Mouse (Mus musculus): ENCODE measurements around the gene Rnf152. TPM values are rescaled to one million over a fixed set of nuclear protein-coding genes. Genes with fewer than 3 reads are reported as not detected.

Gene Rnf152
- polyA plus RNA-seq, 1 experiment from 2014 or later = not detected

DNA sequence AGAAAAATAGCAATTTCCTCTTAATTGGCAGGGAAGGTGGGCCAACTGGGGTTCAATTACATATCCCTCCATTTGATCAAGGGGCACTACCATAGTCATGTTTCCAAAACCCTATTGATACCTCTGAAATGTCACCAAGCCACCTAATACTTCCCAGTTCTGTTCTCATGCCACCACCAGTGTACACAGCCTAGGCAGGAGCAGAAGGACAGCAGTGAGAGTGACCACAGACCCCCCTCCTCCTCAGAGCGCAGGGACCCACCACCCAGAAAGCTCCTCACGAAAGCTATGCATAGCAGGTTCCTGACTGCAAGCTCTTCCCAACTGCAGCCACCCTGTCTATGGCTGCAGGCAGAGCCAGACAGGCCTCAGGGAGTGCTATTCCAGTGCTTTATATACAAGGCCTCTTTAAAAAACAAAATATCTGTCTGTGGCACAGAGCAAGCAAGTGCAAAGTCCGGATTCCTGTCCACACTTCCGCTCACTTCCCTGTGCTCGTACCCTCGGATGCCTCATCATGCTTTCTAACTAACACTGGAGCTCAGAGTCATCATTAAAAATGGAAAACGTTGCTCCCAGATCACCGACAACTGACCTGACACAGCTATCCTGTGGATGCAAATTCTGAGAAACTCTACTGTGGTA lies 24.3 kb downstream of the Rnf152 start:
- no peaks in the 10 kb centered on the region for H3K79me2 ChIP-seq (ENCODE audit: inconsistent target)
- 90% methylated on average over 6 of the region's 8 CpGs for WGBS (ENCODE audit: missing documents)
- no peaks in the 10 kb centered on the region for H3K36me3 ChIP-seq (ENCODE audit: inconsistent target)
- no peak overlapping the region for H3K27ac ChIP-seq
- no peak overlapping the region for H3K4me3 ChIP-seq (ENCODE audit: inconsistent target)

DNA sequence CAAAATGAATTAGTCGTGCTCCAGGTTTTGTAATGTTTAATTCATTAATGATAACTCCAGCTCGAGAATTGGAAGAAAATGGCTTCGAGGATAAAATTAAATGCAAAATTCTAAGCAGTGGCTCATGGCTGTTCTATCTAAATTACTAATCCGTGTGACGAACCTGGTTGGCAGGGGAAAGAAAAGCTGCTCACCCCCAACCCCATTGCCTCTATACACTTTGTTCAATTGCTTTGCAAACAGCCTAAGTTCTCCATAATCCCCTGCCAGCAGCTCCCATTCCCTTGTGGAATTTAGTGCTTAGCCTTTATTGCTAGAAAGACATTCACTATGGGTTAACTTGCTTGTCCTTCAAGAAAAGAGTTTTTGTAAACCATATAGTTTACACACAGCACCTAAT lies 24.9 kb downstream of the Rnf152 start:
- Histone ChIP-seq H3K27ac (no peak overlapping the region), H3K4me3 (ENCODE audit: inconsistent target) (no peak overlapping the region), H3K79me2 (ENCODE audit: inconsistent target) (no peaks in the 10 kb centered on the region), H3K36me3 (ENCODE audit: inconsistent target) (no peaks in the 10 kb centered on the region)
- 75% methylated on average over 5 of the region's 5 CpGs for WGBS (ENCODE audit: missing documents)

DNA sequence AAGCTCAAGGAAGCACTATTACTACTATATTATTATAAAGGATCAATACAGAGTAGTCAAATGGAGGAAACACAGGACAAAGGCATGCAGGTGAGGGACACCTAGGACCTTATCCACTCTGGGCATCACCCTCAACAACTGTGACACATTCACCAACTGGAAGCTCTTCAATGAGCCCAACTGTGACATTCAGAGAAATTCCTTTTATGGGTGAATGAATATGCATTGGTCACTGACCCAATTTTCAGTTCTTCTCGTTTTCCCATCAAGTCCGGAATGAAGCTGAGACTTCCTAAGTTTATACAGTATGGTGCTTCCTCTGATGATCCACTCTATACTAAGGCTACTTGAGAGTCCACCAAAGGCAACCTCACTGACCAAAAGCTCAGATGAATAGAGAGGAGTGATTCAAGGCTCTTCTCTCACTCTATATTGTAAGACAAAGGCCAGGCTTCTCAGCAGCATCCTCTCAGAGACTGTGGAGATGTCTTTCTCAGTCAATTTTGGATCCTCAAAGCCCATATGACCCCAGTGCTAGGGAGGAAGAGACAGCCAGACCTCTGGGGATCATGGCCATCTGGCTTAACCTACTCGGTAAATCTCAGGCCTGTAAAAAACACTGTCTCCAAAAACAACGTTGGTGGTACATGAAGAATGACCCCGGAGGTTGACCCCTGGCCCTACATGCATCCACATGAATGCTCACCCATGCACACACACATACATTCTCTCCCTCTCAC lies 25.8 kb downstream of the Rnf152 start:
- no peak overlapping the region for H3K27ac ChIP-seq
- WGBS (ENCODE audit: missing documents) = 86% methylated on average over 5 of the region's 5 CpGs

DNA sequence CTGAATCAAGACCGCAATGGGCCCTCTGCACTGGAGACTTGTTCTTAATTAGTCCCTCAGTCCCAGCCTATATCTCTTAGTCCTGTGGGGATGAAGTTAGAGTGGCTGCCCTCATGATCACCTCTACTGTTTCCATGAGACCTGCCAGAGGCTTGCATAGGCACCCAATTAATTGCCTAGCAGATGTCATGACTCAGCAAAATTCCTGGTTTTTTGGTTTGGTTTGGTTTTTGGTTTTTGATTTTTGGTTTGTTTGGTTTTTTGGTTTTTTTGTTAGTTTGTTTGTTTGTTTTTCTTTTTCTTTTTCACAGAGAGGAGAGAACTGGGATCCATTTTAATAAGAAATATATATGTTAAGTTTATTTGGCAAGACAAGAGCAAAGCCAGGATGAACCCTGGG lies 28.7 kb downstream of the Rnf152 start:
- Histone ChIP-seq H3K36me3 (ENCODE audit: inconsistent target) (no peaks in the 10 kb centered on the region), H3K4me3 (ENCODE audit: inconsistent target) (no peak overlapping the region), H3K79me2 (ENCODE audit: inconsistent target) (no peaks in the 10 kb centered on the region), H3K27ac (no peak overlapping the region)
- WGBS (ENCODE audit: missing documents) = 92% methylated on average over 1 of the region's 1 CpGs

More for the DNA sequence above, 25.8 kb downstream of the Rnf152 start:
- Histone ChIP-seq H3K4me3 (ENCODE audit: inconsistent target) (no peak overlapping the region), H3K79me2 (ENCODE audit: inconsistent target) (no peaks in the 10 kb centered on the region), H3K36me3 (ENCODE audit: inconsistent target) (no peaks in the 10 kb centered on the region)

DNA sequence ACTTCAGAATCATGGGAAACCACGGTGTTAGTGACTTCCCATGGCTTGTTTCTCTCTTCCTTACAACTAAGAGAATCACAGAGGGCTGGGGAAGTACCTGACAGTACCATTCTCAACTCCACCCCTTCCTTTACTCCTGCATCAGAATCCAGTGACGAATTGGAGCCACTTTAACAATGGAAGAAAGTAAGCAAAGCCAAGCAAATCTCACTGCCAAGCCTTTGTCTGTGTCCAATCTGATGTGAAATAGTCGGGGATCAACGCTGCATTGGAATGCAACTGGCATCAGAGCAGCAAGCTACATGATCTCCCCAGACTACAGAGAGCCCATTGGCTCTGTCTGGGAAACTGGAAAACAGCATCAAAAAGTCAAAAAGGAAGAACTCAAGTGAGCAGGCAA lies 31.9 kb downstream of the Rnf152 start:
- Histone ChIP-seq H3K4me3 (ENCODE audit: inconsistent target) (no peak overlapping the region), H3K79me2 (ENCODE audit: inconsistent target) (no peaks in the 10 kb centered on the region), H3K27ac (no peak overlapping the region), H3K36me3 (ENCODE audit: inconsistent target) (no peaks in the 10 kb centered on the region)
- WGBS (ENCODE audit: missing documents) = 70% methylated on average over 4 of the region's 4 CpGs

DNA sequence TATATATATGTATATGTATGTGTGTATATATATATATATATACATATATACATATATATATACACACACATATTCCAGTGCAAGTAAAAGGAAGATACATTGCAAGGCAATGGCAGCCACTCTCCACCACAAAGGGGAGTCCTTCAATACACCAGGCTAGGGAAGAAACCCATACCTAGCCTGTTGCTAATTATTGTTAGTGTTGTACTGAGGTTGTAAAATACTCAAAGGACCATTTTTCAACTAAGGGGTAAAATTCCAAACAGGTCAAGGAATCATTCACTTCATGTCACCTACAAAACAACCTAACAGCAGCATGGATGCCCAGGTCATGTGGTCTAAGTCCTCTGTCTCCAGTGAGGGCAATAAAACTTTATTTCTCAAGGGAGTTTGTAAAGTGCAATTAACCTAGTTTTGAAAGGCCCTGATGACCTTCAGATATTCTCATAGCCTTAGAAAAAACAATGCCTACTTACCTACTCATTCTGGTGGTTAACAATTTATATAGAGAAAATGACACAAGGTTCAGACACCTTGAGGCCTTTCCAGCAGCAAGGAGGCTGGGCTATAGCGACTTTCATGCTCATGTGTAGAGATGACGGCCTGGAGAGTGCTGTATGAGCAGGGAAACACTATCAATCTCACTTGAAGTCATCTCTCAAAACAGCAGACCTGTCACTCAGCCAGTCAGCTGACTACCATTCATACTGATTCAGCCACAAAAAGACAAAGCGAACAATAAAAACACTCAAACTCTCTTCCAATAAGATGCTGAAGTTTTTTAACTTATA lies 42.3 kb downstream of the Rnf152 start:
- 86% methylated on average over 3 of the region's 3 CpGs for WGBS (ENCODE audit: missing documents)
- H3K27ac ChIP-seq = no peak overlapping the region
- no peaks in the 10 kb centered on the region for H3K36me3 ChIP-seq (ENCODE audit: inconsistent target)
- H3K4me3 ChIP-seq (ENCODE audit: inconsistent target) = no peak overlapping the region
- H3K79me2 ChIP-seq (ENCODE audit: inconsistent target) = no peaks in the 10 kb centered on the region

DNA sequence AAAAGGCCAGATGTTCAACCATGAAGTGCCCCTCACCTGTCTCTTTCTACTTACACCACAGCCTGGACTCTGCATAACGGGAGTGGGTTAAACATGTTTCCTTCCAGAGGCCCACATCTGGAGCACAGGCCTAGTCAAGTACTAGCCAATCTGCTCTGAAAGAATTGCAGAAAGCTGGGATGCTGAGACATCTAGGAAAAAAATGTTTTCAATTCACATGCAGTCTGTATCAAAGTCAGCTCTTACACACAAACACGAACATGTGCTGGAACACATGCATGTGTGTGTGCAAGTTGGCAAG lies 44.0 kb downstream of the Rnf152 start:
- Histone ChIP-seq H3K27ac (no peak overlapping the region), H3K79me2 (ENCODE audit: inconsistent target) (no peaks in the 10 kb centered on the region), H3K36me3 (ENCODE audit: inconsistent target) (no peaks in the 10 kb centered on the region), H3K4me3 (ENCODE audit: inconsistent target) (no peak overlapping the region)
- 74% methylated on average over 2 of the region's 2 CpGs for WGBS (ENCODE audit: missing documents)

DNA sequence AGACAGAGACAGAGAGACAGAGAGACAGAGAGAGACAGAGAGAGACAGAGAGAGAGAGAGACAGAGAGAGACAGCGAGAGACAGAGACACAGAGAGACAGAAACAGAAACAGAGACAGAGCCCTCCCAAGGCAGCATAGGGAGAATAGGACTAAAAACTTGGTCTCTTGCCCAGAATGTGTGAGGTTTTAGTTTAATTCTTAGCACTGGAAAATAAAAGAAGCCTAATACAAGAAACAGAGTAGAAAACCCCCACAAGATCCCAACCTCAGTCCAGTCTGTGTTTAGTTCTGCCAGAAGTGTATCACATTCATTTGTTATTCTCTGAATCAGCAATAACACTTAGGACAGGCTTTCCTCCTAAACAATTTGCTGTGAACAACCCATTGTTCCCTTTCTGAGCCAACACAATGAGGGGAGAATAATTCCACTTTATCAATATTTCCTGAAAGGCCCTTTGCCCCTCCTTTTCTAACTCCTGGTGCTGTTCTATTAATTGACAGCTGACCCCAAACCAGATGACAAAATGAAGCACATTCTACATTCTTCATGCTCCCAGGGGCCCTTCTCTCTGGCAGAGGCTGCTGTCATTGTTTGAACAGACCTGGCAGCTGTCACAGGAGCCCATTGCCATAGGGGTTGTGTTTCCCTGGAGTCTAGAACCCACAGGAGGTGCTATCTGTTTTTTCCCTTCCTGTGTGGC lies 44.5 kb downstream of the Rnf152 start:
- WGBS (ENCODE audit: missing documents) = 100% methylated on average over 1 of the region's 1 CpGs
- Histone ChIP-seq H3K4me3 (ENCODE audit: inconsistent target) (no peak overlapping the region), H3K27ac (no peak overlapping the region), H3K79me2 (ENCODE audit: inconsistent target) (no peaks in the 10 kb centered on the region), H3K36me3 (ENCODE audit: inconsistent target) (no peaks in the 10 kb centered on the region)

DNA sequence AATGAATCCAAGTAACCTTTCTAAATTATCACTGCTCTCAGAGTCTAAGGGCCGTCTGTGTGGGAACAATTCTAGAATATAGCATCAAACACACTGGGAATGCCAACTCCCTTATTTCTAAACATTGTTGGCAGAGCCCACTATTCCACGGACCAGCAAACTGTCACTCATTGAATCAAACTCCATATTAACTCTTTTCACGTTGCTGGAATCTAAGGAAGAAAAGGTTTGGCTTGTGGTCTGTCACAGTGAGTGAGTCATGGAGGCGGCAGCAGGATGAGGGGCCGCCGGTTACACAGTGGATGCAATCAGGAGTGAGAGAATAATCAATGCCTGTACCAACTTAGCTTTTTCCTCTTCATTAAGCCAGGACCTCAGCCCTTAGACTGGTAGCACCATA lies 54.3 kb downstream of the Rnf152 start:
- Histone ChIP-seq H3K79me2 (ENCODE audit: inconsistent target) (no peaks in the 10 kb centered on the region), H3K36me3 (ENCODE audit: inconsistent target) (no peaks in the 10 kb centered on the region), H3K27ac (no peak overlapping the region), H3K4me3 (ENCODE audit: inconsistent target) (no peak overlapping the region)
- WGBS (ENCODE audit: missing documents) = 68% methylated on average over 6 of the region's 6 CpGs

DNA sequence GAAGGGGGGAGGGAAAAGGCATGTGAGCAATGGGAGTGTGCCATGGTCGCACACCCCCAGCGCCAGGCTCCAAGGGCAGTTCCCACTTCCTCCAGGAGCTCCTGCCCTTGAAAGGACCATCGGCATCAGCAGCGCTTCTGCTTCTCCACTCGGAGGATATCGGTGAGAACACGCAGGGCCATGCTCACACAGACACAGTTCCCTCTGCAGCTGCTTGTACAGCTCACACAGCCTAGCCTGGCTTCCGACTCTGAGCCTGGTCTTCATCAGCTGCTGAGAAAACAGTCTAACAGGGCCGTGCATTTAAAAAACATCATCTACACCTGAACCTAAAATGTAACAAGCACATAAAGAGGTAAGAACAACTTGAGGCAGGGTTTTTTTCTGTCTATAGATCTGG lies 54.7 kb downstream of the Rnf152 start:
- Histone ChIP-seq H3K79me2 (ENCODE audit: inconsistent target) (no peaks in the 10 kb centered on the region), H3K36me3 (ENCODE audit: inconsistent target) (no peaks in the 10 kb centered on the region), H3K27ac (no peak overlapping the region), H3K4me3 (ENCODE audit: inconsistent target) (no peak overlapping the region)
- WGBS (ENCODE audit: missing documents) = 90% methylated on average over 8 of the region's 9 CpGs

DNA sequence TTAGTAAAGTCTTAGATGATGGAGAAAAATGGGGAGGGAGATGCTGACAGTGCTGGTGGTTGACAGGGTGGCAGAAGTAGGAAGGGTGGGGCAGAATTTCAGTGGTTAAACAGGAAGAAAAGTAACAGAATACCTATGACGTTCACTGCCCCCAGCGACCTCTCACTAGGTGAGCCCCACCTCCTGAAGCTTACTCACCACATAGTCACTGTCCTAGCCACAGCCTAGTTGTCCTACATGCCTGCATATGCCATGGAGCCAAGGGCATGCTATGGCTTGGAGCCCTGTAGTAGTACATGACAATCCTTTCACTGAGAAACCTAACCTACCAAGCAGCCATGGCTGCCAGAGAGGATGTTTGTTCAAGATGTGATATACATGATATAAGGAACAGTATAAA lies 64.7 kb downstream of the Rnf152 start:
- Histone ChIP-seq H3K79me2 (ENCODE audit: inconsistent target) (no peaks in the 10 kb centered on the region), H3K27ac (no peak overlapping the region), H3K36me3 (ENCODE audit: inconsistent target) (no peaks in the 10 kb centered on the region), H3K4me3 (ENCODE audit: inconsistent target) (no peak overlapping the region)
- WGBS (ENCODE audit: missing documents) = 57% methylated on average over 2 of the region's 2 CpGs

DNA sequence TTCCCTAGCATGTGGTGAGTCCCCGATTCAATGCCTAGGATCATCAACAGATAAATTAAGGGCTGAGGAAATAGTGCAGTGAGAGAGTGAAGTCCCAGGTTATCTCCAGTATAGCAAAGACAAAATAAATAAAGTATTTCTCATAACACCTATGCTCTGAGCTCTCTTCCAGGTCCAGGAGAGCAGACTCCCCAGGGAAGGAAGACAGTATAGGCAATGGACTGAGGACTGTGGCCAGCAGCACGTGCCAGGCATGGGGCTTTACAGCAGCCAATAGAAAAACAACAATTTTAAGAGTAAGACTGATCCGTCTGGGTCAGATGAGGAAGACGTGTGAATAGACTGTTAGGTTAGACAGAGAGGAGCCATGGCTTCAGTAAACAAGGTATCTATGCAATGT lies 69.0 kb downstream of the Rnf152 start:
- WGBS (ENCODE audit: missing documents) = 89% methylated on average over 4 of the region's 4 CpGs

DNA sequence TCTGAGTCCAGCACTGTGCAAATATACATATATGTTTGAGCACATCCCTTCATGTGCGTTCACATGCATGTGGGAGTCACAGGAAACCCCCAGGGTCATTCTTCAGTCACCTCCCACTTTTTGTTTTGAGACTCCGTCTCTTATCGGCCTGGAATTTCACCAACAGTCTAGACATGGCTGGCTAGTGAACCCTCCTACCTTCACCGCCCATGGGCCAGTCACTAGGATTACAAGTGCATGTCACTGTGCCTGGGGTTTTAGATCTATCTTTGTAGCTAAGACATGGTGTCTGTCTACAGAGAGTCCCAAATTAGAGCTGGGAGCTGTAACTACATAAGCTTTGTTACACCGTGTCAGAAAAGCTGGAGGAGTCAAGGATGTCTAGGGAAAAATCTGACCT lies 69.6 kb downstream of the Rnf152 start:
- 93% methylated on average over 5 of the region's 5 CpGs for WGBS (ENCODE audit: missing documents)
- Histone ChIP-seq H3K4me3 (ENCODE audit: inconsistent target) (no peak overlapping the region), H3K27ac (no peak overlapping the region), H3K36me3 (ENCODE audit: inconsistent target) (no peaks in the 10 kb centered on the region), H3K79me2 (ENCODE audit: inconsistent target) (no peaks in the 10 kb centered on the region)

More for the DNA sequence above, 69.0 kb downstream of the Rnf152 start:
- Histone ChIP-seq H3K4me3 (ENCODE audit: inconsistent target) (no peak overlapping the region), H3K36me3 (ENCODE audit: inconsistent target) (no peaks in the 10 kb centered on the region), H3K79me2 (ENCODE audit: inconsistent target) (no peaks in the 10 kb centered on the region), H3K27ac (no peak overlapping the region)

DNA sequence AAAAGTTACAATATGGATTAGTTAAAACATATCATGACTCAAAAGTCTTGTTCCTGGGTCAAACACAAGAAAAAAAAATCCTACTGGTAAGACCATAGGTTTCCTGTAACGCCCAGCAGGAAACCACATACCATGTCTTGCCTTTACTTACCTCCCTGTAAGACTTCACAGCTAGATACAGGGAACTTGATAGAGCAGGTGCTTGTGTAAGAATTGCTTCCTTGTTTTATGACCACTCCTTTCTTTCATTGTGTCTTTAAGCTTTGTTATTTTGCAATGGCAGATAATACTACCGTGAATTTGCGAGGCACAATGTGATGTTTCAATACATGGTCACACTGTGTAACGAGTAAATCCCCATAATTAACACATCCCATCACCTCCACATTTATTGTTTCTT lies 71.5 kb downstream of the Rnf152 start:
- 57% methylated on average over 4 of the region's 4 CpGs for WGBS (ENCODE audit: missing documents)
- no peak overlapping the region for H3K4me3 ChIP-seq (ENCODE audit: inconsistent target)
- H3K36me3 ChIP-seq (ENCODE audit: inconsistent target) = no peaks in the 10 kb centered on the region
- no peak overlapping the region for H3K27ac ChIP-seq
- H3K79me2 ChIP-seq (ENCODE audit: inconsistent target) = no peaks in the 10 kb centered on the region

DNA sequence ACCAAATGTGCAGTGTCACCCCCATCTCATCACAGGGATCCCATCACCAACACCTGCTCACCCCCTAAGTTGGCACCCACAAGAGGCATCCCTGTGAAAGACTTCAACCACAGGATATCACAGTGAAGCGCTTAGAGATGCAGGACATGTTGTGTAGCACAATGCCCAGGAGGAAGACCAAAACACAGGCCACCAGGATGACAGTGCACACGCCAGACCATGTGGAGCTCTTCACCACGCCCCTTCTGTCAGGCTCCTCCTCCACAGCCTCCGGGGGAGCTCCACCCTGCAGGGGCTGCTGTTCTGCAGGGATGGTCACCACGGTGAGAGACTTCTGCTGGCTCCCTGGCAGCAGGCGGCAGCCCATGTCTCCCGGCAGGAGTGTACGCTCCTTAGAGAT lies 72.4 kb downstream of the Rnf152 start:
- 83% methylated on average over 8 of the region's 8 CpGs for WGBS (ENCODE audit: missing documents)

More for the DNA sequence above, 72.4 kb downstream of the Rnf152 start:
- H3K27ac ChIP-seq = no peak overlapping the region
- H3K36me3 ChIP-seq (ENCODE audit: inconsistent target) = no peaks in the 10 kb centered on the region
- H3K79me2 ChIP-seq (ENCODE audit: inconsistent target) = no peaks in the 10 kb centered on the region
- no peak overlapping the region for H3K4me3 ChIP-seq (ENCODE audit: inconsistent target)
